ENCODE assay signal across 8 mouse cellular contexts in genomic region chrX:151046777-151047430, GRCm38 (mm10). TPM values are rescaled to one million over a fixed set of nuclear protein-coding genes. Genes with fewer than 3 reads are reported as not detected.
A peak's percentile ranks its signal among the peaks of the same experiment; 100 is the strongest.
DNase-seq lines count a peak whose midpoint lies in the region; ATAC-seq lines count a peak whose summit lies in the region.

No protein-coding gene starts in this region.

- peak overlapping the region; percentile 66 for H3K4me2 ChIP-seq in hindbrain, embryonic 15.5 days

- no peaks in the 10 kb centered on the region for H3K27me3 ChIP-seq in hindbrain, embryonic 15.5 days

- H3K27ac ChIP-seq in hindbrain, embryonic 15.5 days (replicated peaks): peak overlapping the region; percentile 95

- H3K9ac ChIP-seq in hindbrain, embryonic 15.5 days: peak overlapping the region; percentile 86

- ATAC-seq in hindbrain, embryonic 15.5 days (ENCODE audit: low FRiP score, low read depth): peak; percentile 92

- 31% methylated on average over 56 of the region's 62 CpGs for WGBS in hindbrain, embryonic 15.5 days

- H3K4me1 ChIP-seq in hindbrain, embryonic 15.5 days (replicated peaks): peaks cover 28% of the 10 kb centered on the region

- no peaks in the 10 kb centered on the region for H3K9me3 ChIP-seq in hindbrain, embryonic 15.5 days

- H3K4me3 ChIP-seq in hindbrain, embryonic 15.5 days: peak overlapping the region; percentile 71

- no peaks in the 10 kb centered on the region for H3K36me3 ChIP-seq in hindbrain, embryonic 15.5 days

- peak; percentile 89 for DNase-seq in R1 (ENCODE audit: low read depth, low spot score)
- DNase-seq in cerebellum, postnatal 25 days: peak; percentile 89 to 94
- DNase-seq in gastrocnemius, adult 18-20 months (ENCODE audit: low spot score): peak; percentile 80
- DNase-seq in layer of hippocampus, postnatal 36 days: peak; percentile 73 to 78
- DNase-seq in lung, postnatal 25 days (ENCODE audit: low spot score): peak; percentile 82
- peak; percentile 68 for DNase-seq in retina, postnatal 7 days (ENCODE audit: low read depth, low spot score)
- peak; percentile 59 for DNase-seq in urinary bladder, adult 2 months (ENCODE audit: low spot score)

RNA-seq across cellular contexts. Expression of gene Fgd1, which starts 1.0 kb away (rescaled TPM):
- total RNA-seq in gastrocnemius, adult 18-20 months (2021): 1 to 10 TPM; 2.0 to 2.3 TPM
- polyA plus RNA-seq in hindbrain, embryonic 15.5 days (2015; fragmentation: Nextera tagmentation; extraction: Ambion mirVana): 15.0 and 16.3 TPM in 2 replicates
- 10 to 100 TPM; 16.6 to 18.6 TPM for total RNA-seq in layer of hippocampus, postnatal 36 days (2021)
- polyA plus RNA-seq in urinary bladder, adult 2 months (2012; rRNA removed): 8.5 and 11.5 TPM in 2 replicates

RNA-seq across cellular contexts. Expression of gene Gnl3l, which starts 29.8 kb away (rescaled TPM):
- total RNA-seq in gastrocnemius, adult 18-20 months (2021): 10 to 100 TPM; 37.3 to 42.7 TPM
- polyA plus RNA-seq in hindbrain, embryonic 15.5 days (2015; fragmentation: Nextera tagmentation; extraction: Ambion mirVana): 83.2 and 85.0 TPM in 2 replicates
- total RNA-seq in layer of hippocampus, postnatal 36 days (2021): 100 to 1,000 TPM; 183 to 187 TPM
- 16.9 and 19.6 TPM in 2 replicates for polyA plus RNA-seq in urinary bladder, adult 2 months (2012; rRNA removed)

RNA-seq across cellular contexts. Expression of gene Tsr2, which starts 49.4 kb away (rescaled TPM):
- total RNA-seq in gastrocnemius, adult 18-20 months (2021): 1 to 10 TPM; 7.7 to 8.6 TPM
- 37.6 and 38.5 TPM in 2 replicates for polyA plus RNA-seq in hindbrain, embryonic 15.5 days (2015; fragmentation: Nextera tagmentation; extraction: Ambion mirVana)
- total RNA-seq in layer of hippocampus, postnatal 36 days (2021): 10 to 100 TPM; 69.1 to 73.1 TPM
- polyA plus RNA-seq in urinary bladder, adult 2 months (2012; rRNA removed): 24.1 and 25.0 TPM in 2 replicates

Comparison
In these comparisons a context has a peak if more than half of its experiments do, and no peak if none do; other contexts are left out.
1. Peak in every context shown above with its lines: DNase-seq, ATAC-seq, H3K4me3 ChIP-seq and H3K27ac ChIP-seq.
2. RNA of gene Fgd1, which starts 1.0 kb away (total RNA-seq): 16.6 to 18.6 TPM in layer of hippocampus, postnatal 36 days; 2.0 to 2.3 TPM in gastrocnemius, adult 18-20 months; every median in the first group is over 4 times any median in the second.
3. RNA of gene Gnl3l, which starts 29.8 kb away (total RNA-seq): 183 to 187 TPM in layer of hippocampus, postnatal 36 days; 37.3 to 42.7 TPM in gastrocnemius, adult 18-20 months; every median in the first group is over 4 times any median in the second.
4. RNA of gene Tsr2, which starts 49.4 kb away (total RNA-seq): 69.1 to 73.1 TPM in layer of hippocampus, postnatal 36 days; 7.7 to 8.6 TPM in gastrocnemius, adult 18-20 months; every median in the first group is over 4 times any median in the second.